Mouse (Mus musculus) hematopoietic stem cell, adult 5-6 weeks (primary cell): Measurements from ENCODE around the gene Thbs2. TPM values are rescaled to one million over a fixed set of nuclear protein-coding genes. Genes with fewer than 3 reads are reported as not detected.

Experiments used
- ATAC-seq, 2 experiments: fragments of 125-278 bp in 1 of 2; replicated peaks in 1 of 2; 2 replicates each; pipeline ENCODE4 v1.8.0; 2016 to 2017; ENCODE audit warnings: inconsistent platforms in 2 of 2, mild to moderate bottlenecking in 2 of 2, moderate number of reproducible peaks in 2 of 2, low read depth in 1 of 2, moderate TSS enrichment in 1 of 2; ENCODE audit not compliant: low FRiP score in 2 of 2, poor library complexity in 2 of 2, severe bottlenecking in 2 of 2, insufficient read depth in 1 of 2, low TSS enrichment in 1 of 2
- total RNA-seq: library from RNA; stranded (forward); fragments of 172-1452, 232-1000 nt; gene quantifications from 2 replicates; pipeline ENCODE4 v1.2.3, GENCODE M21; 2017

Thbs2 gene
- total RNA-seq, 1 experiment from 2014 or later = 0.45 TPM

- no peak for ATAC-seq
Observed at GRCm38 (mm10) chr17:14702701-14703100, 8.7 kb upstream of the Thbs2 start.

GRCm38 (mm10) chr17:14701891-14702290 lies 7.9 kb upstream of the Thbs2 start:
- no peak for ATAC-seq

- ATAC-seq = no peak
Observed at GRCm38 (mm10) chr17:14700204-14700603, 6.2 kb upstream of the Thbs2 start.

GRCm38 (mm10) chr17:14698188-14698587 lies 4.2 kb upstream of the Thbs2 start:
- ATAC-seq = no peak

GRCm38 (mm10) chr17:14697096-14697495 lies 3.1 kb upstream of the Thbs2 start:
- no peak for ATAC-seq

GRCm38 (mm10) chr17:14696281-14696795 lies 2.3 kb upstream of the Thbs2 start:
- ATAC-seq = no peak

GRCm38 (mm10) chr17:14693048-14693993 lies 714 bp downstream of the Thbs2 start:
- ATAC-seq = 0 out of 4 replicates have a peak, but pooled peaks of 1 of the 2 experiments have one; percentile 6

- ATAC-seq = no peak
Observed at GRCm38 (mm10) chr17:14691901-14692300, 2.1 kb downstream of the Thbs2 start.

- no peak for ATAC-seq
Observed at GRCm38 (mm10) chr17:14691197-14691596, 2.8 kb downstream of the Thbs2 start.

GRCm38 (mm10) chr17:14682836-14683235 lies 11.2 kb downstream of the Thbs2 start:
- ATAC-seq = no peak

GRCm38 (mm10) chr17:14681047-14681446 lies 13.0 kb downstream of the Thbs2 start:
- ATAC-seq = no peak

GRCm38 (mm10) chr17:14677198-14677597 lies 16.8 kb downstream of the Thbs2 start:
- ATAC-seq = no peak

- ATAC-seq = no peak
Observed at GRCm38 (mm10) chr17:14675517-14675916, 18.5 kb downstream of the Thbs2 start.

- ATAC-seq = no peak
Observed at GRCm38 (mm10) chr17:14672402-14672801, 21.6 kb downstream of the Thbs2 start.

- ATAC-seq = no peak
Observed at GRCm38 (mm10) chr17:14667225-14667624, 26.8 kb downstream of the Thbs2 start.

- ATAC-seq = no peak
Observed at GRCm38 (mm10) chr17:14666451-14666850, 27.6 kb downstream of the Thbs2 start.

- no peak for ATAC-seq
Observed at GRCm38 (mm10) chr17:14663366-14663765, 30.7 kb downstream of the Thbs2 start.

- no peak for ATAC-seq
Observed at GRCm38 (mm10) chr17:14662409-14662808, 31.6 kb downstream of the Thbs2 start.

- ATAC-seq = no peak
Observed at GRCm38 (mm10) chr17:14659746-14660145, 34.3 kb downstream of the Thbs2 start.
